Mouse (Mus musculus): ENCODE measurements around the gene A930017K11Rik. TPM values are rescaled to one million over a fixed set of nuclear protein-coding genes. Genes with fewer than 3 reads are reported as not detected.

The A930017K11Rik gene
- polyA plus RNA-seq, 1 experiment from 2014 or later = 3.1 TPM

- Histone ChIP-seq H3K9me3 (no peaks in the 10 kb centered on the region), H3K9ac (no peak overlapping the region), H3K36me3 (replicated peaks) (no peaks in the 10 kb centered on the region), H3K27me3 (replicated peaks) (no peaks in the 10 kb centered on the region), H3K27ac (no peak overlapping the region), H3K4me2 (no peak overlapping the region), H3K4me3 (peak overlapping the region; percentile 97; the same call in 1 of the 2 replicates), H3K4me1 (peaks cover 23% of the 10 kb centered on the region)
- WGBS = 90% methylated on average over 8 of the region's 8 CpGs
- ATAC-seq (replicated peaks) = no peak
These were observed 35.3 kb downstream of the A930017K11Rik start for GRCm38 (mm10) chr17:25916931-25917647.

- Histone ChIP-seq H3K4me2 (no peak overlapping the region), H3K4me3 (no peak overlapping the region), H3K4me1 (peaks cover 23% of the 10 kb centered on the region), H3K9ac (no peak overlapping the region), H3K27me3 (replicated peaks) (no peaks in the 10 kb centered on the region), H3K27ac (no peak overlapping the region), H3K36me3 (replicated peaks) (no peaks in the 10 kb centered on the region), H3K9me3 (no peaks in the 10 kb centered on the region)
- ATAC-seq (replicated peaks) = no peak
- WGBS = 87% methylated on average over 4 of the region's 4 CpGs
These were observed 38.1 kb downstream of the A930017K11Rik start for GRCm38 (mm10) chr17:25914295-25914694.

DNA sequence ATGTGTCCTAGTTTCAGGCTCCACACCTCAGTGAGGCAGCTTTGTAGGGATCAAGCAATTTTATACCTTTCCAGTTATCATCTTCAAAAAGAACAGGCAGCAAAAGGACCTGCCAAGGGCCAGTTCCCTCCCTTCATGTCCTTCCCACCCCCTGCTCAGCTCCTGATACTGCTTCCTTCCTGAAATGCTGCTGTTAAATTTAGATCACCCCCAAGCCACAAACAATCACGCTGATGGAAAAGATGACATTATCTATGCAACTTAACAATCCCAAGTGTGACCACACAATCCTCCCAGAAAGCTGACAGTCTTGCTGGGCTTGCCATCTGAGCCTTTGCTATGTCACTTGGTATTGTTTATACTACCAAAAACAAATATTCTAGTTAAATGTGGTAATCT is 38.5 kb downstream of the A930017K11Rik start:
- 88% methylated on average over 1 of the region's 1 CpGs for WGBS
- Histone ChIP-seq H3K4me1 (peaks cover 22% of the 10 kb centered on the region), H3K4me3 (no peak overlapping the region), H3K4me2 (no peak overlapping the region), H3K9ac (no peak overlapping the region), H3K36me3 (replicated peaks) (no peaks in the 10 kb centered on the region), H3K27me3 (replicated peaks) (no peaks in the 10 kb centered on the region), H3K9me3 (no peaks in the 10 kb centered on the region), H3K27ac (no peak overlapping the region)
- ATAC-seq (replicated peaks) = no peak

DNA sequence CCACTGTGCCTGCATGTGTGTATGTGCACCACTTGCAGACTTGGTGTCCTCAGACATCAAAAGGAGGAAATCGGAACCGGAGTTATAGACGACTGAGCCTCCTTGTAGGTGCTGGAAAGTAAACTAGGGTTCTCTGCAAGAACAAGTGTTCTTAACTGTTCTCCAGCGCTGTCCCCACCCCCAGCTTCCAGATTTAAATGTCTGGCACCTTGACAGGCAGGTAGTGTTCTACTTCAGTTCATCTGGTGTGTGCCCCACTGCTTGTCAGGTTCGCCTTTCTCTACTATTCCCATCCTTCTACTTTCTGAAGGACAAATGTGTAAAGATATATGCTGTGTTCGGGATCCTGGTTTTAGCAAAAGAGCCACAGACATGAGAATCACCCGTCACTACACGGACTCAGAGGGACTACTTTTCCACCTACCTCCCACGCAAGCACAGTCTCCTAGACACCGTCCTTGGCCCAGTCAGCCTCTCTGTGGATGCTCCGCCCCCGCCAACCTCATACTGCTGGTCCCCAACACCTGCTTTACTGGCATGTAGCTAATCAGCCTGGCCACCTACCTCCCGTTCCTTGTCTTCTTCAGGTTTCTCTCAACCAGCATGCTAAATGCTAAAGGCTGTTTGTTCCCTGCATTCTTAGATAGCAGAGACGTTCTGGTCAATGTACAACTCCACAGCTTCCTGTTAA is 39.0 kb downstream of the A930017K11Rik start:
- no peak overlapping the region for H3K9ac ChIP-seq
- H3K36me3 ChIP-seq (replicated peaks) = no peaks in the 10 kb centered on the region
- H3K4me2 ChIP-seq = no peak overlapping the region
- 89% methylated on average over 14 of the region's 14 CpGs for WGBS
- H3K9me3 ChIP-seq = no peaks in the 10 kb centered on the region
- no peak overlapping the region for H3K27ac ChIP-seq
- no peaks in the 10 kb centered on the region for H3K27me3 ChIP-seq (replicated peaks)
- peaks cover 16% of the 10 kb centered on the region for H3K4me1 ChIP-seq
- H3K4me3 ChIP-seq = no peak overlapping the region
- ATAC-seq (replicated peaks) = no peak

DNA sequence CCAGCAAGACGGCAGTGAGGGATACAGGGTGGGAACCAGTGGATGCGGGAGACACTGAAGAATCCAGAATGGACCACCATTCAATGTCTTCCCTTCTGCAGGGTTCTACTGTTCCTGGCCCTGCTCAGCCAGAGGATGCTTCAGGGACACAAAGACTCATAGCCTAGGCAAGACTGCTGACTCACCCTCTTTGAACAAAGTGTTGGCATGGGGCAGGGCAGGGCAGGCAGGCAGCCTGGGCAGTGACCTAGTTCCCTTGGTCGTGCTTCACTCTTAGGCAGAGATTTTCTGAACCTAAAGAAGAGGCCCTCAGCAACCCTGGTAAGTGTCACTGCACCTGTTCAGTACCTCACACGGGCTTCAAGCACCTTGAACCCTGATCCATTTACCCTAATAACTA is 40.5 kb downstream of the A930017K11Rik start:
- Histone ChIP-seq H3K4me2 (no peak overlapping the region), H3K36me3 (replicated peaks) (no peaks in the 10 kb centered on the region)
- no peak for ATAC-seq (replicated peaks)

GRCm38 (mm10) chr17:25907640-25908039 is 44.7 kb downstream of the A930017K11Rik start:
- H3K4me2 ChIP-seq = no peak overlapping the region
- H3K27ac ChIP-seq = no peak overlapping the region
- no peak overlapping the region for H3K4me3 ChIP-seq
- H3K9ac ChIP-seq = no peak overlapping the region
- H3K36me3 ChIP-seq (replicated peaks) = no peaks in the 10 kb centered on the region
- WGBS = 93% methylated on average over 2 of the region's 2 CpGs
- no peaks in the 10 kb centered on the region for H3K27me3 ChIP-seq (replicated peaks)
- H3K9me3 ChIP-seq = no peaks in the 10 kb centered on the region
- ATAC-seq (replicated peaks) = no peak
- no peaks in the 10 kb centered on the region for H3K4me1 ChIP-seq

More for the DNA sequence above, 40.5 kb downstream of the A930017K11Rik start:
- Histone ChIP-seq H3K27me3 (replicated peaks) (no peaks in the 10 kb centered on the region), H3K4me3 (no peak overlapping the region), H3K9ac (no peak overlapping the region), H3K4me1 (peaks cover 1% of the 10 kb centered on the region; the same call in 1 of the 2 replicates), H3K27ac (no peak overlapping the region), H3K9me3 (no peaks in the 10 kb centered on the region)
- 96% methylated on average over 4 of the region's 4 CpGs for WGBS

GRCm38 (mm10) chr17:25903061-25903460 is 49.3 kb downstream of the A930017K11Rik start:
- H3K27me3 ChIP-seq (replicated peaks) = no peaks in the 10 kb centered on the region
- H3K4me1 ChIP-seq = no peaks in the 10 kb centered on the region
- H3K36me3 ChIP-seq (replicated peaks) = no peaks in the 10 kb centered on the region
- no peak overlapping the region for H3K27ac ChIP-seq
- no peak overlapping the region for H3K9ac ChIP-seq
- no peak overlapping the region for H3K4me3 ChIP-seq
- no peak overlapping the region for H3K4me2 ChIP-seq
- H3K9me3 ChIP-seq = no peaks in the 10 kb centered on the region
- ATAC-seq (replicated peaks) = no peak
- 88% methylated on average over 3 of the region's 3 CpGs for WGBS

DNA sequence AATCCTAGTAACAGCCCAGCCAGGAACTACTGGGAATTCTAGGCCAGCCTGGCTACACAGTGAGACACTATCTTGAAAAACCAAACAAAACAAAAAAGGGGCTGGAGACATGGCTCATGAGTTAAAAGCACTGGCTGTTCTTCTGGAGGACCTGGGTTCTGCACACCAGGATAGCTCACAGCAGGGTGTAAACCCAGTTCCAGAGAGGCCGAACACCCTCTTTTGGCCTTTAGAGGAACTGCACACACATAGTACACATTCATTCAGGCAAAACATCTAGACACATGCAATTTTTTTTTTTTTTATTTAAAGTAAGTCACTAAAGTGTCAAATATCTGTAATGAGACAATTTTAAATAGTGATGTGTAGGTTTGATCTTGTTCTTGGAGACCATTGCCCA is 52.2 kb downstream of the A930017K11Rik start:
- no peaks in the 10 kb centered on the region for H3K9me3 ChIP-seq
- no peaks in the 10 kb centered on the region for H3K36me3 ChIP-seq (replicated peaks)
- H3K27me3 ChIP-seq (replicated peaks) = no peaks in the 10 kb centered on the region
- no peak overlapping the region for H3K27ac ChIP-seq
- no peak overlapping the region for H3K4me3 ChIP-seq
- no peak overlapping the region for H3K4me2 ChIP-seq
- ATAC-seq (replicated peaks) = no peak
- WGBS = 91% methylated on average over 1 of the region's 1 CpGs
- H3K9ac ChIP-seq = no peak overlapping the region
- peaks cover 2% of the 10 kb centered on the region; the same call in 1 of the 2 replicates for H3K4me1 ChIP-seq

Other genes with a start within 250 kb of the A930017K11Rik start
- gene Gng13, start 235.4 kb downstream of the A930017K11Rik start, polyA plus RNA-seq (2015; fragmentation: Nextera tagmentation; extraction: Ambion mirVana) = 3.5 and 4.0 TPM in 2 replicates
- gene Chtf18, start 225.1 kb downstream of the A930017K11Rik start, polyA plus RNA-seq (2015; fragmentation: Nextera tagmentation; extraction: Ambion mirVana) = 5.7 and 6.3 TPM in 2 replicates
- gene Rpusd1, start 224.9 kb downstream of the A930017K11Rik start, polyA plus RNA-seq (2015; fragmentation: Nextera tagmentation; extraction: Ambion mirVana) = 27.7 and 30.5 TPM in 2 replicates
- not detected in 2 replicates for gene Mslnl, start 216.5 kb downstream of the A930017K11Rik start, polyA plus RNA-seq (2015; fragmentation: Nextera tagmentation; extraction: Ambion mirVana)
- 0.32 and 0.43 TPM in 2 replicates for gene Msln, start 198.2 kb downstream of the A930017K11Rik start, polyA plus RNA-seq (2015; fragmentation: Nextera tagmentation; extraction: Ambion mirVana)
- gene Narfl, start 178.8 kb downstream of the A930017K11Rik start, polyA plus RNA-seq (2015; fragmentation: Nextera tagmentation; extraction: Ambion mirVana) = 30.3 and 32.6 TPM in 2 replicates
- gene Haghl, start 166.9 kb downstream of the A930017K11Rik start, polyA plus RNA-seq (2015; fragmentation: Nextera tagmentation; extraction: Ambion mirVana) = 160 TPM in 2 replicates
- gene Ccdc78, start 166.0 kb downstream of the A930017K11Rik start, polyA plus RNA-seq (2015; fragmentation: Nextera tagmentation; extraction: Ambion mirVana) = 0.24 and 0.44 TPM in 2 replicates
- 92.6 and 93.7 TPM in 2 replicates for gene Fam173a, start 159.7 kb downstream of the A930017K11Rik start, polyA plus RNA-seq (2015; fragmentation: Nextera tagmentation; extraction: Ambion mirVana)
- gene AC134908.4, start 156.9 kb downstream of the A930017K11Rik start, polyA plus RNA-seq (2015; fragmentation: Nextera tagmentation; extraction: Ambion mirVana) = 1.3 TPM in 1 of 2 replicates, not detected in the other
- gene Metrn, start 155.4 kb downstream of the A930017K11Rik start, polyA plus RNA-seq (2015; fragmentation: Nextera tagmentation; extraction: Ambion mirVana) = 32.6 and 36.3 TPM in 2 replicates
- 50.8 and 50.9 TPM in 2 replicates for gene Fbxl16, start 143.5 kb downstream of the A930017K11Rik start, polyA plus RNA-seq (2015; fragmentation: Nextera tagmentation; extraction: Ambion mirVana)
- gene Wdr24, start 128.9 kb downstream of the A930017K11Rik start, polyA plus RNA-seq (2015; fragmentation: Nextera tagmentation; extraction: Ambion mirVana) = 35.2 and 36.7 TPM in 2 replicates
- 61.9 and 63.0 TPM in 2 replicates for gene Jmjd8, start 123.7 kb downstream of the A930017K11Rik start, polyA plus RNA-seq (2015; fragmentation: Nextera tagmentation; extraction: Ambion mirVana)
- gene Stub1, start 119.2 kb downstream of the A930017K11Rik start, polyA plus RNA-seq (2015; fragmentation: Nextera tagmentation; extraction: Ambion mirVana) = 373 and 381 TPM in 2 replicates
- gene Rhbdl1, start 115.3 kb downstream of the A930017K11Rik start, polyA plus RNA-seq (2015; fragmentation: Nextera tagmentation; extraction: Ambion mirVana) = 54.8 and 57.8 TPM in 2 replicates
- 14.2 and 14.7 TPM in 2 replicates for gene Gm20683, start 110.8 kb downstream of the A930017K11Rik start, polyA plus RNA-seq (2015; fragmentation: Nextera tagmentation; extraction: Ambion mirVana)
- gene Rhot2, start 107.7 kb downstream of the A930017K11Rik start, polyA plus RNA-seq (2015; fragmentation: Nextera tagmentation; extraction: Ambion mirVana) = 17.2 and 18.3 TPM in 2 replicates
- gene Wdr90, start 91.1 kb downstream of the A930017K11Rik start, polyA plus RNA-seq (2015; fragmentation: Nextera tagmentation; extraction: Ambion mirVana) = 19.7 and 23.3 TPM in 2 replicates
- gene Mcrip2, start 83.8 kb downstream of the A930017K11Rik start, polyA plus RNA-seq (2015; fragmentation: Nextera tagmentation; extraction: Ambion mirVana) = 18.5 and 19.8 TPM in 2 replicates
- 70.5 and 71.1 TPM in 2 replicates for gene Mettl26, start 77.5 kb downstream of the A930017K11Rik start, polyA plus RNA-seq (2015; fragmentation: Nextera tagmentation; extraction: Ambion mirVana)
- 0.47 and 0.54 TPM in 2 replicates for gene Wfikkn1, start 71.7 kb downstream of the A930017K11Rik start, polyA plus RNA-seq (2015; fragmentation: Nextera tagmentation; extraction: Ambion mirVana)
- 56.7 and 57.5 TPM in 2 replicates for gene Rab40c, start 32.8 kb downstream of the A930017K11Rik start, polyA plus RNA-seq (2015; fragmentation: Nextera tagmentation; extraction: Ambion mirVana)
- 71.9 and 75.8 TPM in 2 replicates for gene Pigq, start 7.6 kb downstream of the A930017K11Rik start, polyA plus RNA-seq (2015; fragmentation: Nextera tagmentation; extraction: Ambion mirVana)
- gene Nhlrc4, start 7.6 kb downstream of the A930017K11Rik start, polyA plus RNA-seq (2015; fragmentation: Nextera tagmentation; extraction: Ambion mirVana) = 0.73 and 0.80 TPM in 2 replicates
- gene Capn15, start 33.2 kb upstream of the A930017K11Rik start, polyA plus RNA-seq (2015; fragmentation: Nextera tagmentation; extraction: Ambion mirVana) = 22.2 and 23.8 TPM in 2 replicates
- gene Rab11fip3, start 117.0 kb upstream of the A930017K11Rik start, polyA plus RNA-seq (2015; fragmentation: Nextera tagmentation; extraction: Ambion mirVana) = 32.2 and 32.6 TPM in 2 replicates
- 34.2 and 36.3 TPM in 2 replicates for gene Decr2, start 137.8 kb upstream of the A930017K11Rik start, polyA plus RNA-seq (2015; fragmentation: Nextera tagmentation; extraction: Ambion mirVana)
- gene Nme4, start 143.0 kb upstream of the A930017K11Rik start, polyA plus RNA-seq (2015; fragmentation: Nextera tagmentation; extraction: Ambion mirVana) = 24.7 and 25.1 TPM in 2 replicates
- 4.0 and 4.6 TPM in 2 replicates for gene Tmem8, start 160.7 kb upstream of the A930017K11Rik start, polyA plus RNA-seq (2015; fragmentation: Nextera tagmentation; extraction: Ambion mirVana)
- 172 and 179 TPM in 2 replicates for gene Mrpl28, start 170.9 kb upstream of the A930017K11Rik start, polyA plus RNA-seq (2015; fragmentation: Nextera tagmentation; extraction: Ambion mirVana)
- 23.5 and 27.8 TPM in 2 replicates for gene Axin1, start 186.1 kb upstream of the A930017K11Rik start, polyA plus RNA-seq (2015; fragmentation: Nextera tagmentation; extraction: Ambion mirVana)
- gene Pdia2, start 246.5 kb upstream of the A930017K11Rik start, polyA plus RNA-seq (2015; fragmentation: Nextera tagmentation; extraction: Ambion mirVana) = 0.13 and 0.38 TPM in 2 replicates